Mouse (Mus musculus): ENCODE results near the gene Alkal2. TPM values are rescaled to one million over a fixed set of nuclear protein-coding genes. Genes with fewer than 3 reads are reported as not detected.

Alkal2 gene
- not detected in 4 replicates for total RNA-seq (2023; ENCODE audit: inconsistent age)

GRCm38 (mm10) chr12:30883986-30884621 is at the start of gene Alkal2:
Gene Alkal2, plus strand, starts transcription at chr12:30884322.

GRCm38 (mm10) chr12:30911261-30912047 is 27.3 kb downstream of the Alkal2 start, which contains the start of the genes Acp1 and Sh3yl1:
Gene Acp1, minus strand, starts transcription at chr12:30911589.
Gene Sh3yl1, plus strand, starts transcription at chr12:30911668.

Other genes with a start within 250 kb of the Alkal2 start
- gene Acp1, start 27.3 kb downstream of the Alkal2 start, total RNA-seq (2023; ENCODE audit: inconsistent age): 25.2 to 26.5 TPM (median 25.6 TPM) in 4 replicates
- 3.1 to 3.9 TPM (median 3.4 TPM) in 4 replicates for gene Sh3yl1, start 27.3 kb downstream of the Alkal2 start, total RNA-seq (2023; ENCODE audit: inconsistent age)
- not detected in 4 replicates for gene Fam110c, start 189.5 kb downstream of the Alkal2 start, total RNA-seq (2023; ENCODE audit: inconsistent age)

Data from B cell, adult (primary cell).